Mouse (Mus musculus): ENCODE measurements at regions not wholly inside any gene's neighbourhood (a gene's known extent, or its start where the extent isn't known, plus 50 kb on each side); places are given as distances from the start of the nearest gene placed in this dataset.

DNA sequence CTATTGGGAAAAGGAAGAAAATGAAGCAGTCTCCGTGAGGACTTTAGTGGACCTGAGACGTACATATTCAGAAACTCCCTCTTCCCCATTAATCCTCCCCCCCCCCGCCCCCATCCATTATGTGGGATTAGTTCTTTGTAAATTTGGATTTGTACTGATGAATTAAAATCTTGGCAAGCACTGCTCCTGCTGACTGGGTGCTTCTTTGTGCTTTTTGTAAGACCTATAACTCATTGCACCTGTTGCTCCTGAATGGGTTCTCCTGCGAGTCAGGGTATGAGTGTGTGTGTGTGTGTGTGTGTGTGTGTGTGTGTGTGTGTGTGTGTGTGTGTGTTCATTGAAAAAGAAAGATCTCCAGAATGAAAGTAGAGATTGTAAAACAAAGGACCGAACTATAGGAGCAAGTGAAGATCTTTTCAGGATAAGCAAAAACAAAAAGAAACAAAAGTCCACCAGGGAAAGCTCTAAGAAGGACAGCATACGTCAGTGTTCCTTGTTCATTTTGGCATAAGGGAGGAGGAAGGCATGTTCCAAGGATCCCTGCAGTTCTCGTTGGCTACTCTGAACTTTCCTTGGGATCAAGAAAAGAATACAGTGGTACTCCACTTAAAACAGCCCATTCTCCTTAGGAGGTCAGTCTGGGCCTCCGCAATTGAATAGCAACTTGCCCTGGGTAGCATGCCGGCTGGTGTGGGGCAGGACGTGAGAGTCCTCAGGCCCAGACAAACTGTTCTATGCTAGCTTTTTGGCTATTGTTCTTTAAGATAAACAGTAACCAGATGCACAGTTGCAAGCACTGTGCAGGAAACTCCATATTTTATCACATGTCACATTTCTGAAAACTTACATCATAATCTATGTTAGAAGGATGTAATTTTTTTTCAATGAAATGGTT lies 131.9 kb upstream of the Zfp462 start:
- no peak for DNase-seq (ENCODE audit: low spot score)

DNA sequence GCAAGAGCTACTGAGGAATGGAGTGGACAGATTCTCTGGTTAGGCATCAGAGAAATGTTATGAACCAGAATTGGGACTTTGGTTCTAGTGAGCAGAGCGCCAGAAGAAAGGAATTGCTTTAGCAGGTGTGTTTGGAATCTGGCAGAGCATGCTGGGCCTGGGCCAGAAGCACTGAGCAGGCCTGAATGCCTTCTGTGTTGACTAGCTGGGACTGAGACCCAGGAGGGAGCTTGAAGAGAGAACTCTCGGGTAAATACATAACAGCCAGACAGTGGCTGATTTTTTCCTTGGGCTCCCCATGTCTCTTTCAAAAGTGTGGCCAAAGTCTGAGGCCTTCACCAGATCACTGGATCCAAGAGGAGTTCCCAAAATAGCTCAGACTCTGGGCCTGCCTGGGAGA lies 107.5 kb upstream of the Zfp462 start:
- peak; percentile 6 for DNase-seq (ENCODE audit: low spot score)

DNA sequence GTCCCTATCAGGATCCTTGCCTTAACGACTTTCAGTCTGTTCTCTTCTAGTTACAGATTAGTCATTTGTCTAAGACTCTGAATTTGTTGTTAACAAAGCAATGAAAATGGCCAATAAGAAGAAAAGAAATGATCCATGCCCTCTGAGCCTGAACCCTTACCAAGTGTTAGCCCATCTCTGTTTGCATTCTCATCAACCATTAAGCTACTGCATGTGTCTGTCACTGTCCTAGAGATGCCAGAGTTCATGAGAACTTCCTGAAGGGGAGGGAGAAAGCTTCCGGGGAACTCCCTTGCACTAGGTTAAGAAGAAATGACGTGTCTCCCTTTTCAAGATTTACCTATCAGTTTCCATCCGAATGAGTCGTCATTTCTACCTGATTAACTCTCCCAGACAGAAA lies 106.7 kb upstream of the Zfp462 start:
- no peak for DNase-seq (ENCODE audit: low spot score)

DNA sequence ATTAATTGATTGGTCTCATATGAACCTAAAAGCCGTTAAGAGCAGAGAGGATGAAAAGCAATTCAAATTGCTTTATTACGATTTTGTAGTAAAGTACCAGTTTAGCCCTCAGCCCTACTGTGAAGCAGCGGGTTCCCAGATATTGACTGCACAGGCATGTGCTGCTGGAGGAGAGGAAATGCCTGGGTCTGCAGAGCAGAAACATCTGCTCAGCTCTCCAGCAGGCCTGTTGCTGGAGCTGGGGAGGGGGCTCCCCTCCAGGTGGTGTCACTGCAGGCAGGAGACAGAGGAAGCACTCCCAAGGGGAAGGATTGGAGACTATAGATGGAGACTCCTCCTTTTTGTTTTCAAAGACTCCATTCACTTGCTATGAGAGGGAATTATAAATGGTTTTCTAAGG lies 106.1 kb upstream of the Zfp462 start:
- no peak for DNase-seq (ENCODE audit: low spot score)

DNA sequence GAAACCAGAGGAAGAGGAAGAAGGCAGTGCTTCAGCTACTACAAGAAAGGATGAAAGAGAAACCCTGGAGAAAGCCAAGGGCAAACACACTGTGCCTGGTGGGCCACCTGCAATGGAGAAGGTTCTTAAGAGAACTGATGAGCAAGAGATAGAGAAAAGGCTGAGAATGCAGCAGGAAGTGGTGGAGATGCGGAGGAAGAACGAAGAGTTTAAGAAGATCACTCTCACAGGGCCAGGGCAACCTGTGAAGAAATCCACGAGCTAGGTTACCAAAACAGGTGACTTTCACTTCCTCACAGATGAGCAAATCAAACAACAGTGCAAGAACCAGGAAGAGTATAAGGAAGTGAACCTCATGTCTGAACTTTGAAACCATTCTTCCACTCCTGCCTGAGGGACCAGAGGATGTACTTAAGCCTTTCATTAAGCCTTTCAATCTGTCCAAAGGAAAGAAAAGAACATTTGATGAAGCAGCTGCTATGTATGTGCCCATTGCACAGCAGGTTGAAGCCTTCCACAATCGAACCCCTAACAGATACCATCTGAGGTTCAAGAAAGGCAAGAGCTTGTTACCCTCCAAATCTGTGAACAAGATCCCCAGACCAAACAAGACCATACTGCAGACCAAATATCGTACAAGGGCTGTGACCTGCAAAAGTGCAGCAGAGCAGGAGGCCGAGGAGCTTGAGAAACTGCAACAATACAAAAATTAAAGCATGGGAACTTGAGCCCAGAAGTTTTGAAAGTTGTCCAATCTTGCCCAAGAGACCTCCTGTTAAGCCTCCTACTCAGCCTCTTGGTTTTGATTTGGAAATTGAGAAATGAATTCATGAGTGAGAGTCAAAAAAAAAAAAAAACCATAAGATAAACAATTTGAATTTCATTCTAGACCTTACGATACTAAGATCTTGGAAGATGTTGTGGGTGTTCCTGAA lies 91.6 kb upstream of the Zfp462 start:
- no peak for DNase-seq (ENCODE audit: low spot score)

DNA sequence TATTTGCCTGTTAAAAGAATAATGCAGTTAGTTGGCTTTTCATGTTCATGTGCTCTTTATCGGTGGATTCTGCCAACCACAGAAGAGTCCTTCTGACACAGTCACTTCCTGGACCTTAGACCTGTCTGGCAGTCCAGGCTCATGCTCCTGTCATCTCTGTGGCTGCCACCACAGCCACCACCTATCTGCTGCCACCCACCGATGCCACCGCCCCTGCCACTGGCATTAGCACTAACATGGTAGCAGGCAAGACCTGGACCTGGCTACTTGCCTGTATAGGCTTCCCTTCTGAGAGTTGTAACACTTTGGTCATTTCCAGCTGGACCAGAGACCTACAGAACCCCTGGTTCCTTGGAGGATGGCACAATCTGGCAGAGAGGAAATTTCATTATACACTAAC lies 86.2 kb upstream of the Zfp462 start:
- DNase-seq (ENCODE audit: low spot score), result no peak

DNA sequence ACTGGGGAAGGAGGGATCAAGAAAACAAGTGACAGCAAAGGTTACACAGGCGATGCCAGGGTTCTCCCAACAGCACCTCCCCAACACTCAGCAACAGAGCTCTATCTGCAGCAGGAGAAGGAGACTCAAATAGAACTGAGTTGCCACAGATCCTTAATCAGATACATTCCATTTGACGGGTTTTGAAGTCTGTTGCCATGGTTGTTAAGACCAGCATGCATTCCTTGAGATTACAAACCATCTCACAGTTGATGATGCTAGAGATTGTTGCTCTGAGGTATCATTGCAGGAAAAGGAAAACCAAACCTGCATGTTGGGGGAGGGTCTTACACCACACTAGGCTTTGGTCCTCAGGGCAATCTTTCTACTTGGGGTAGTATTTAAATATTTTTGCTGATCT lies 78.8 kb upstream of the Zfp462 start:
- no peak for DNase-seq (ENCODE audit: low spot score)

DNA sequence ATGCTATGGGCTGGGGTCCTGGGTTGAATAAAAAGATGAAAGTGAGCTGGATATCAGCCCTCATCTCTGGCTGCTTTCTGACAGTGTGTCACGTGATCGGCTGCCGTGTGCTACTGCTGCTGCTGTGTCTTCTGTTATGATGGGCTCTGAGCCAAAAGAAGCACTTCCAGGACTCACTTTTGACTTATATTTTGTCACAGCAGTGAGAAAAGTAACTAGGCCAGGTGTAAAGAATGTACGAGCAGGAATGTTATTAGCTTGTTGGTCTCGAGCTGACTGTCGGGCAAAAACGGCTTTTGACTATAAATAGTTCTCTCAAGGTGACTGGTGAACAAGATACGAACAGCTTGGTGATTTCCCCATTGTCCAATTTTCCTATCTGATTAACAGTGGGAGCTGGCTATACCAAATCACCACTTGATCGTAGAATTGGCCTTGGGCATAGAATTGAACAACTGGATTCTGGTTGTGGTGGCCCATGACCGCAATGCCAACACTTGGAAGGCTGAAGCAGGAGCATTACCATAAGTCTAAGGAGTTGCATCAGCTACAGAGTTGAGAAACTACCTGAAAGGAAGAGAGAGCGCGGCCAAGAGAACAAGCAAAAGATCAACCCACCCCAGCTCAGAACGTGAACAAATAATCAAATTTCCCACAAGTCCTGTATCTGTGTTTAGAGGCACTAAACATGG lies 70.6 kb upstream of the Zfp462 start:
- peak; percentile 5 for DNase-seq (ENCODE audit: low spot score)

DNA sequence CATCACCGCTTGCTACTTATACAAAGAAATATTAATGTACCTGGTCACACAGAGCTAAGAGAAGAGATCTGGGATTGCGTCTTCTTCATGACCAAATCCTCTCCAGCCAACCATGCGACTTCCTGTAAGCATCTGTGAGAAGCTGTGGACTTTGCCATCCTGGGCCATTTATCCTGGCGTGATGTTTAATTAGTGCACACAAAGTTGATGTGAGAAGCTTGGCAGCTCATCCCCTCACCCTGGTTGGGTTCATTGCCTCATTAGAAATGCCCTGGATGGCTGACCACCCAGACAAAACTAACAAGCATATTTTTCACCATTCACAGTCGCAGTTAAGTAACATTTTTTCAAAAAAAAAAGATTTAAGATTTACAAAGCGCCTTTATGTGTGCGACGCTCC lies 69.3 kb upstream of the Zfp462 start:
- no peak for DNase-seq (ENCODE audit: low spot score)

DNA sequence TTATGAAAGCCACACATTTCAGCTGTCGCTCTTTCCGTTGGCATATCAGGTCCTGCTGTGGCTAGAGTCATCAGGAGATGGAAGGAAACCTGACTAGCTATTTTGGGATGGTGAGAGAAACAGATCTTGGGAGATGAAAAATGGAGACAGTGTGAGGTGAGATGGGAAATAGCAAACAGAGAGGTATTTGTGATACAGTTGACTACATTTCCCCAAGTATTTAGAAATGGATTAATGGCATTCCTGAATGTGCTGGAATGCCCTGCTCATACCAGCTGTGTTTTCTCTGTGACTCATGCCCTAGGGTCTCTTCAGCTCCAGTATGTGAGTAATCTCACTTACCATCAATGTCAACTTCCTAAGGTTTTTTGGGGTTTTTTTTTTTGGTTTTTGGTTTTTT lies 67.5 kb upstream of the Zfp462 start:
- no peak for DNase-seq (ENCODE audit: low spot score)

DNA sequence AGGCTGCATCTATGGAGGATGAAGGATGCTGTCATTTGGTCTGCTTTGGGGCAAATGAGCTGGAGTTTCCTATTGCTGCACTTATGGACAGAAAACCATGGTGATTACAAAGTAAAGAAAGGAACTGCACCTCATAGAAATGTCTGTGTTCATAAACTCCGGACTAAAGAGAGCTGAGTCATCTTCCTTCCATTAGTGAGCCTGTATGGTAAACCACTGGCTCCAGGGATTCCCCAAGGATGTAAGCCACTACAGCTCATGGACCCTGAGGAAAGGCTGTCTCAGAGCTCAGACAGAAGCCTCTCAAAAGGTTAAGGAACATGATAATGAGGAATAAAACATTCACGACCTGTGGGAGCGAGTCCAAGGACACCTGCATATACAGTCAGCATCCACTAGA lies 66.3 kb upstream of the Zfp462 start:
- DNase-seq (ENCODE audit: low spot score), result no peak

DNA sequence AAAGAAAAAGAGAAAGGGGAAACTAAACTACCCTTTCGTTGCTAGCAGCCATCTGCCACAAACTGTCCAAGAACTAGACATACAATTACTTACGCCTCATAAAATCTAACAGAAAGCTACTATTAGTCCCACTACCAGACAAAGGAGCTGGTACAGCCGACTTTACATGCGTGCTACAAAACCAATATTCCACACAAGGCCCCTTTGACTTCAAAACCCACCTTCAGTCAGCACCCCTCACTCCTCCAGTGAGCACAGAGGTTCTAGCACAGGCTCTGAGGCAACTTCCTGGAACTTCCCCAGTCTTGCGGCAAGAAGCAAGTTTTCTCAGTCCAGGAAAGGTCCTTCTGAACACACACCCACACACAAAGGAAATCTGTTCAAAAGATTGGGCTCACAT lies 51.6 kb upstream of the Zfp462 start:
- DNase-seq (ENCODE audit: low spot score), result no peak

Data from MN1 (cell line).